Mouse (Mus musculus) spleen, postnatal 36 days (tissue): Measurements from ENCODE around the gene Ushbp1.
A peak's percentile ranks its signal among the peaks of the same experiment; 100 is the strongest.
"Not testable (repeated sequence)": the region's sequence is repeated elsewhere in the genome, so short reads cannot be mapped to it uniquely, and the experiment has no call there.

Experiments
- DNase-seq, 2 experiments: peaks; one replicate each; pipeline ENCODE4 v3.0.0; 2022; ENCODE audit warnings: low spot score in 2 of 2, mixed read lengths in 1 of 2

Gene Ushbp1

GRCm38 (mm10) chr8:71395629-71396028 is at the start of gene Ushbp1:
Ushbp1 (minus strand) TSS chr8:71395802.
- no peak for DNase-seq

DNA sequence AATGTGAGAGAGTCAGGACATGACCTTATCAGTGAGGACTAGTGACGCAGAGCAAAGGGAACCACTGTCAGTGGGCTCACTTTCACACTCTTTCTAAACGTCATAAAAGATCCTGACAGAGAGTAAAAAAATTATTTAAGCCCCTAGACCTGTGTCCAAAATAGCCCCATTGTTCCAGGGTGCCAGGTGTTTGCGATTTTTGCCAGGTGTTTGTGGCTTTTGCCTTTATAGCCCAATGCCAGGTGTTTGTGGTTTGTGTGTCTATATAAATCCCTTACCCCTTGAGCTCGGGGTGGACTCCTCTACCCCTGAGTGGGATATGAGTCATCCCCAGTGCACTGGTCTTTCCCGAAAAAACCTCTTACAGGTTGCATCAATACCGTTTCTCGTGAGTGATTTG is 49.5 kb upstream of the Ushbp1 start:
- DNase-seq: no peak

- DNase-seq: peak; percentile 35 to 56
These were observed 45.8 kb upstream of the Ushbp1 start for GRCm38 (mm10) chr8:71441404-71441803.

DNA sequence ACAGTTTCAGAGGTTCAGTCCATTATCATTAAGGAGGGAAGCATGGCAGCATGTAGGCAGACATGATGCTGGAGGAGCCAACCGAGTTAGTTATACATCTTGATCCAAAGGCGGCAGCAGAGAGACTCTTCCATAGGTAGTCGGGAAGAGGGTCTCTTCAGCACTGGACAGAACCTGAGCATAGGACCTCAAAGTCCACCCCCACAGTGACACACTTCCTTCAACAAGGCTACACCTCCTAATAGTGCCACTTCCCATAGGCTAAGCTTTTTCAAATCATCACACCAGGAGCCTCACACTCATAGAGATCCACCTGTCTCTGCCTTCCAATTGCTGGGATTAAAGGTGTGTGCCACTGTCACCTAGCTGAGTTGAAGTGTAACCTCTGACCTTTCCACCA is 41.4 kb upstream of the Ushbp1 start:
- DNase-seq: no peak

DNA sequence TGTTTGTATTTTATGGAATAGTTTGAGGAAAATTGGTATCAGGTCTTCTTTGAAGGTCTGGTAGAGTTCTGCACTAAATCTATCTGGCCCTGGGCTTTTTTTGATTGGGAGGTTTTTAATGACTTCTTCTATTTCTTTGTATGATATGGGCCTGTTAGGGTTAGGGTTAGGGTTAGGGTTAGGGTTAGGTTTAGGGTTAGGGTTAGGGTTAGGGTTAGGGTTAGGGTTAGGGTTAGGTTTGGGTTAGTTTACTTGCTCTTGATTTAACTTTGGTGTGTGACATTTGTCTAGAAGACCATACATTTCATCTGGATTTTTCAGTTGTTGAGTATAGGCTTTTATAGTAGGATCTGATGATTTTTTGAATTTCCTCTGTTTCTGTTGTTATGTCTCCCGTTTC is 37.3 kb upstream of the Ushbp1 start:
- DNase-seq: not testable (repeated sequence)

DNA sequence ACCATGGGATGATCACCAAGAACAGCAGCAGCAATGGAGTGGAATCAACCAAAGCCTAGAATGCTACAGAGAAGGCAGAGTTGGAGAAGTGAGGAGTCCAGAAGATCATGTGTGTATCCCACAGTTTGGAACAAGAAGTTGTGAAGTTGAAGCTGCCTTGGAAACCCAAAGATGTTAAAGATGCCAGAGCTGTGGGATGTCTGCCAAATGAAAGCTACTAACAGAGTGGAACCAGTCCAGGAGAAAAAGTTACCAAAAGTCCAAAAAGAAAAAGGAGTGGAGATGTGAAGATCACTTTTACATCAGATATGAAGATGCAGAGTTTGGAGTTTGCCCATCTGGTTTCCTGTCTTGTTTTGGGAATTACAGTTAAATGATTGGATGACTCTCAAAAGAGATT is 26.5 kb upstream of the Ushbp1 start:
- no peak for DNase-seq

DNA sequence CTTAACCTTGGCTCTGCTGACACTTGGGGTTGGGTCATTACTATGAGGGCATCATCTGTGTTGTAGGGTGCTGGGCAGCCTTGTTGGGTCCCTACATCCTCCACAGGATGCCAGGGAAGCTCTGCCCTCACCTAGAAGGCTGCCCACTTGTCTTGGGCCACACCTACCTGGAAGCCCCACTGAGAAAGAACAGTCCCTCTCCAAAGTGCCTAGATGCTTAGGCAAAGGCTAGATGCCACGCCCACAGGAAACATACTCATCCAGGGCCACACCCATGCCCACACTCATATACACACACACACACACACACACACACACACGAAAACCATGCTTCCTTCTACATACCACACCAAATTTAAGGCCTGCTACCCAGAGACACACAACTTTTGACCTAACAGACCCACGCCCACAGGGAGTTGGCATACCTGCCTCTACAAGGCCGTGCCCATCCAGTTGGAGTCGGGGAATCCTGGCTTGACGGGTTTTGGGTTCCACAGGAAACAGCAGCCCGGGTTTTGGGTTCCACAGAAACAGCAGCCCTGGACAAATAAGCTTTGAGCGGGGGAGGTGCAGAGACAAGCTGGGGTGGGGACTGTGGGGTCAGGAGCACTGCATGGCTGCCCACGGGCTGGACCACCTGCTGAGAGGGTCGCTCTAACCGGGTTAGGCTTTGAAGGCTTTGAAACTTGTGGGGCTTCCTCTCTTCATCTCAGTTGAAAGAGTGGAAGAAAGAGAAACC is 16.1 kb upstream of the Ushbp1 start:
- DNase-seq: no peak

DNA sequence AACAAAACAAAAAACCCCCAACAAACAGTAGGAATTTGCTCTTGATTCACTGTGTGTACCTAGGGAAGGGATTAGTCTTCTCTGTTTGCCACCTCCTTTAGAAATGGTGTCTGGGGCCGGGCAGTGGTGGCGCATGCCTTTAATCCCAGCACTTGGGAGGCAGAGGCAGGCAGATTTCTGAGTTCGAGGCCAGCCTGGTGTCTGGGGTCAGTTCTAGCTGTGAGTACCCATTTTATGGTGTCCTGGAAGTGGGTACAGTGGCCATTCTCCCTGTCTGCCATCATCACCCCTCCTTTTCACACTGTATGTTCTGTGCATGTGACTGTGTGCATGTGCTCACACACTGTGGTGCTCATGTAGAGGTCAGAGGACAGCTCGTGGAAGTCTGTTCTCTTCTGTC is 12.6 kb upstream of the Ushbp1 start:
- no peak for DNase-seq

- no peak for DNase-seq
These were observed 11.8 kb upstream of the Ushbp1 start for GRCm38 (mm10) chr8:71407441-71407840.

DNA sequence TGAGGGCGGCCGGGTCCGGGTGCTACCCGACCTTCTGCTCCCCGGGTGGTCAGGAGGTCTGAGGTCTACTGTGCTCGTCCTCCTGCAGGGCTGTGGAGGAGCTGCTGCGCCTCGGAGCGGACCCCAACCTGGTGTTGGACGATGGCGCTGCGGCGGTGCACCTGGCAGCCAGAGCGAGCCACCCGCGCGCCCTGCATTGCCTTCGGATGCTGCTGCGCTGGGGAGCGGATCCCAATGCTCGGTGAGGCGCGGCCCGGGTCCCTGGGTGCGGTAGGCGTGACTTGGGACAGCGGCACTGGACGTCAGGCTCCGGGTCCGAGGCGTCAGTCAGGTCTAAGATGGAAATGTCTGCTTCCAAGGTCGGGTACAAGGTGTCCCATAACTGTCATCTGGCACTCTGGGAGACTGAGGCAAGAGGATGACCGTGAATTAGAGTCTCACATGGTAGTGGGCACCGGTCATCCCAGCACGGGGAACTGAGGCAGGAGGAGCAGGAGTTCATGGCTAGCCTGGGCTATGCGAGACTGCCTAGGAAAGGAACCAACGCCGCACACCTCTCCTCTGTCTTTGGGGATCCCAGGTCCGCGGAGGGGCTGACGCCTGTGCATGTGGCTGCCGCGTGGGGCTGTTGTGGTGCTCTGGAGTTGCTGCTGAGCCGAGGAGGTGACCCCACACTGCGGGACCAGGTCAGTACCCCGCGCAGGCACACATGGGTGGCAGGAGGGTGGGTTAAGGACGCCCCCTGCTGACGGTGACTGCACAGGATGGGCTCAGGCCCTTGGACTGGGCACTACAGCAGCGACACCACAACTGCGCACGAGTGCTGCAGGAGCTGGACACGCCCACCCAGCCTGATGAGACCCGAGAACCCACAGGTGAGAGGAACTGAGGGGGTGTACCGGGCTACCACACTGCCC is 10.8 kb upstream of the Ushbp1 start:
- peak; percentile 66 to 73 for DNase-seq

- DNase-seq: peak; percentile 90 to 94
These were observed 9.9 kb upstream of the Ushbp1 start, which contains the start of gene Ankle1 for GRCm38 (mm10) chr8:71405401-71406098. Ankle1 (plus strand) TSS chr8:71406010.

DNA sequence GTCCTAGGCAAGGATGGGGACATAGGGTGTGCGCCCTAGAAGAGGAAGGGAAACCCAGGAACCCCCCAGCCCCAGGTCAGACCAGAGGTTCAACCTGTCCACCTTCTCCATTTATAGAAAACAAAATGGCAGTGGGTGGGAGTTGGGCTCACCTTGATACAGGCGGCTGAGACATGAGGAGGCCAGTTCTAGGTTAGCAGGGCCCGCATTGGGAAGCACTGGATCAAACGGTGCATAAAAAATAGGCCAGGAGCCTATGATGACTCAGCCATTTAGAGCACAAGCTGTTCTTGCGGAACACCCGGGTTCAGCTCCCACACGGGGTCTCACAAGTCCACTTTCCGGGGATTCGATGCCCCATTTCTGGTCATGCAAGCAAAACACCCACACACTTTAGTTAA is 9.3 kb upstream of the Ushbp1 start:
- DNase-seq: no peak

- no peak for DNase-seq
These were observed 8.4 kb upstream of the Ushbp1 start for GRCm38 (mm10) chr8:71404011-71404410.

DNA sequence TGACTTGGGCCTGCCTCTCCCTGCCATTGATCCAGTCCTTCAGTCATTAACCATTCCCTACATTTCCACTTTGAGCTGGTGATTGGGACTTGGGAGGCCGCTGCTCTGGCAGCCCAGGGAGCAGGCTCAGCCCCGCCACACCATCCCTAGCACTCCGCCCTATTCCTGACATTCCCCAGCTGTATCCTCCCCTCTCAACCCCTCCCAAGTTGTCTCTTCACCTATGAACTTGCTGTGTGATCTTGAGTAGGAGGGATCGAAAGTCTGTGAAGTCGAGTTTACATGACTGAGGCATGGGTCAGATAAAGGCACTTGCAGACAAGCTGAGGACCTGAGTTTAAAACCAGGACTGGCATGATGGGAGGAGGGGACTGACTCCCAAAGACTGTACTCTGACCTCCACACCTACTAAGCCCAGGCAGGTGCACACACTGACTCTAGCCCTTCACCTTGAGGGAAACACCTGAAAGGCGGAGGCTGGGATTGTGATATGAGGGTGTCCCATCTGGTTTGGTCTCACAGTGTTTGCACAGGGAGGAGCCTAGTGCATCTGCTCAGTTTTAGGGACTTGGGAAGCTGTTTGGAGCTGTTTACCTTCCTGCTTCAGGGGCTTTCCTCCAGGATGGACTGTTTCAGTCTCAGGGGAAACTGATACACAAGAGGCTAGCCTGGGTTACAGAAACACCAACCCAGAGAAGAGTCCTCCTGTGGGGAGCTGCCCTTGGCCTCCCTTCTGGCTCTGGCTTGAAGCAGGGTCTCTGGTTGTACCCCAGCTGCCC is 7.7 kb upstream of the Ushbp1 start:
- DNase-seq: no peak

- no peak for DNase-seq
These were observed 6.9 kb upstream of the Ushbp1 start for GRCm38 (mm10) chr8:71402446-71402964.

GRCm38 (mm10) chr8:71401454-71401853 is 5.9 kb upstream of the Ushbp1 start:
- DNase-seq: no peak

GRCm38 (mm10) chr8:71400826-71401225 is 5.2 kb upstream of the Ushbp1 start:
- DNase-seq: no peak

DNA sequence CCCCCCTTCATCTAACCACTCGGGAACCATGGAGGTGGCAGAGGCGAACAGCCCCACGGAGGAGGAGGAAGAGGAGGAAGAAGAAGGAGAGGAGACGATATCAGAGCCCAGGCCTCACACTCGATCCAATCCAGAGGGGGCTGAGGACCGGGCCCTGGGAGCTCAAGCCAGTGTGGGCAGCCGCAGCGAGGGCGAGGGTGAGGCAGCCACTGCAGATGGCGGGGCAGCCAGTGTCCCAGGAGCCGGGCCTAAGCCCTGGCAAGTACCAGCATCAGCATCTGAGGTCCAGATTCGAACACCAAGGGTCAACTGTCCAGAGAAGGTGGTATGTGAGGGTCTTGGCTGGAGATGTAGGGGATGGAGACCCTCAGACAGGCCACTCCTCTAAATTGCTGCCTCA is 2.1 kb upstream of the Ushbp1 start:
- DNase-seq: no peak

DNA sequence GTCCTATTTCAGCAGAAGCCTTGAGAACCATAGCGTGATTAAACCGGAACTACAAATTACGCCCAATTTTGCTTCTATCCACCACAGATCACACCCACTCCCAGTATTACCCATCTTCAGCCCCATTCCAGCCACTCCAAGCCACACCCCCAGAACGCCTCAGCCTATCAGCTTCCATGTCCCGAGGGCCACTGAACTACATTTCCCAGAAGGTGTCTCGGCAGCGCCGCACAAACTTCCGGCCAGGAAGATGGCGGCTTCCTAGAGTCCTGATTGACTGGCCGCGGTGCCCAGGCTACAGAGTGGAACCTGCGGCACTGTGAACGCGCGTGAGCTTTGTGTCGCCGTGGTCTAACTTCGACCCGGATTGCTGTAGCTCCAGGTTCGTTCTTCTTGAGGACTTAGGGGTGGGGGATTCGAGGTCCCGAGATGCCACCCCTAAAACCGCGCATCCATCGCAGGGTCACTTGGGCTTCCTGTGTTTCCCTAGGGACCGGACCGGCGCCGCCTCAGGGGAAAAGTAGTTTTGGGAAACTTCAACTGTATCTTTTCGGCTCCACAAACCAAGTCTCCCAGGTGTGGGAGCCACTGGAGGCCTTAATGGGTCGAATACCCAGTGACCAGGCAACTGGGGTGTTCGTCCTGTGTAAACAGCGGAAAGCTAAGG is 1.2 kb upstream of the Ushbp1 start, which contains the start of gene Babam1:
TSS of gene Babam1 (plus strand) at position 223 of the 667 bp plus-strand sequence.
- DNase-seq: peak; percentile 92 to 94

- DNase-seq: no peak
These were observed 531 bp downstream of the Ushbp1 start for GRCm38 (mm10) chr8:71395071-71395470.

- DNase-seq: no peak
These were observed 1.1 kb downstream of the Ushbp1 start for GRCm38 (mm10) chr8:71394481-71394880.
